Mouse (Mus musculus) lung, embryonic 16.5 days (tissue): ENCODE measurements around the gene Sh2d6. TPM values are rescaled to one million over a fixed set of nuclear protein-coding genes. Genes with fewer than 3 reads are reported as not detected.

ENCODE experiments used
- ATAC-seq: fragments of 200-750 bp; cut with Nextera tagmentation; 2 replicates; pipeline ENCODE4 v1.8.0; 2017; ENCODE audit warnings: low read depth, mild to moderate bottlenecking, moderate library complexity
- H3K27ac ChIP-seq: fragments of 300-500 bp; sonication (generic); 2 replicates; pipeline ENCODE4 v1.5.1; 2014; ENCODE audit warnings: mild to moderate bottlenecking, control low read depth, low read length
- H3K27me3 ChIP-seq: fragments of 300-500 bp; sonication (generic); 2 replicates; pipeline ENCODE4 v1.6.1; 2014; ENCODE audit warnings: low read depth, low read length, mixed read lengths; ENCODE audit not compliant: control insufficient read depth, insufficient read depth
- H3K36me3 ChIP-seq: fragments of 300-500 bp; sonication (generic); 2 replicates; pipeline ENCODE4 v1.6.1; 2014; ENCODE audit warnings: low read length; ENCODE audit not compliant: control insufficient read depth, insufficient read depth
- H3K4me1 ChIP-seq: fragments of 300-500 bp; sonication (generic); replicated peaks from 2 replicates; pipeline ENCODE4 v1.6.1; 2014; ENCODE audit warnings: low read length, mixed read lengths; ENCODE audit not compliant: control insufficient read depth, insufficient read depth
- H3K4me2 ChIP-seq: fragments of 300-500 bp; sonication (generic); 2 replicates; pipeline ENCODE4 v1.6.1; 2014; ENCODE audit warnings: low read depth, low read length, control low read depth
- H3K4me3 ChIP-seq: fragments of 300-500 bp; sonication (generic); 2 replicates; pipeline ENCODE4 v1.5.1; 2014; ENCODE audit warnings: mild to moderate bottlenecking, low read length, control low read depth
- H3K9ac ChIP-seq: fragments of 300-500 bp; sonication (generic); 2 replicates; pipeline ENCODE4 v1.6.1; 2014; ENCODE audit warnings: low read length, control low read depth
- H3K9me3 ChIP-seq: fragments of 300-500 bp; sonication (generic); 2 replicates; pipeline ENCODE4 v1.6.1; 2016; ENCODE audit warnings: low read length; ENCODE audit not compliant: control insufficient read depth
- WGBS: fragments of 180-500 bp; shearing (Covaris S2); extraction: QIAGEN DNeasy Blood & Tissue Kit; methylation state at CpG from one replicate; pipeline ENCODE4 v1.1.7; 2014; 5-methylcytosine and 5-hydroxymethylcytosine counted together
- polyA plus RNA-seq: library from polyadenylated mRNA; unstranded; fragments of >200 nt; fragmentation: Nextera tagmentation; extraction: Ambion mirVana; gene quantifications from 2 replicates; pipeline ENCODE4 v1.2.1, GENCODE M21; 2015

The Sh2d6 gene
- polyA plus RNA-seq, 1 experiment from 2014 or later: not detected

DNA sequence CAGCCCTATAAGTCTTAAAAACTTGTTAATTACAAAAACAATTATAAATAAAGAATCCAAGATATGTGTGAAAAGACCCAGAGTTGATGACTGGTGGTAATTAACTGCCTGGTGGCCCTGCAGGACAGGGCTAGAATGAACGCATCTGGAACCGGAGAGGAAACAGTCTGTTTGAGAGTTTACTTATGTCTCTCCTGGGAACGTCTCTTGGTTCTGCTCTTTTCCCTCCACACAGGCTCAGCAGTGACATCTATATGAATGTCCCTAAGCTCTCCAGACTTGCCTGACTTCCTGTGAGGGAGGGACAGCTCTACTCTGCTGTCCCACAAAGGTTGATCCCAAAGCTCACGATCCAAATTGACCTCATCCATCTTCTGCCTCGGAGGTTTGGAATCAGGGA lies 22.6 kb downstream of the Sh2d6 start:
- ATAC-seq: 0 out of 2 replicates have a peak, but pooled peaks have one; percentile 18
- H3K27ac ChIP-seq: no peak overlapping the region
- H3K9ac ChIP-seq: no peak overlapping the region
- no peaks in the 10 kb centered on the region for H3K36me3 ChIP-seq
- no peak overlapping the region for H3K4me3 ChIP-seq
- no peaks in the 10 kb centered on the region for H3K27me3 ChIP-seq
- 34% methylated on average over 5 of the region's 5 CpGs for WGBS
- no peaks in the 10 kb centered on the region for H3K4me1 ChIP-seq
- no peaks in the 10 kb centered on the region for H3K9me3 ChIP-seq
- H3K4me2 ChIP-seq: no peak overlapping the region

DNA sequence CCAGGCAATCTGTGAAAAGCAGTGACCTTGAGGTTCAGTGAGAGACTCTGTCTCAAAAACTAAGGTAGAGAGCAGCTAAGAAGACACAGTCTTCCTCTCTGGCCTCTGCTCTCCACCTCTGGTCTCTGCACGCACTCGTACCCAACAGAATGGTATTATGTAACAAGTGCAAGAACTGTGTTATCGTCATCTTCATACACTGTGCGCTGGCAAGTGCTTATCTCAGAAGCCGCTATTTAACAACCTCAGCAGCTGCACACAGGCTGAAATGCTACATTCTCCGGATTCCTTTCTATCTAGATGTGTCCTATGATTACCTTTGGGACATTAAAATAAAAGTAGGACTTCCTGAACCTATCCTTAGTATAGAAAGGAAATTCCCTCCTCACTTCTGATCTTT lies 28.6 kb downstream of the Sh2d6 start:
- no peak overlapping the region for H3K27ac ChIP-seq
- no peak overlapping the region for H3K4me2 ChIP-seq
- H3K9ac ChIP-seq: no peak overlapping the region
- peaks cover 3% of the 10 kb centered on the region; the same call in 1 of the 2 replicates for H3K4me1 ChIP-seq
- 23% methylated on average over 6 of the region's 6 CpGs for WGBS
- no peaks in the 10 kb centered on the region for H3K27me3 ChIP-seq
- no peaks in the 10 kb centered on the region for H3K9me3 ChIP-seq
- no peak overlapping the region for H3K4me3 ChIP-seq
- peak; percentile 54 for ATAC-seq
- H3K36me3 ChIP-seq: no peaks in the 10 kb centered on the region

DNA sequence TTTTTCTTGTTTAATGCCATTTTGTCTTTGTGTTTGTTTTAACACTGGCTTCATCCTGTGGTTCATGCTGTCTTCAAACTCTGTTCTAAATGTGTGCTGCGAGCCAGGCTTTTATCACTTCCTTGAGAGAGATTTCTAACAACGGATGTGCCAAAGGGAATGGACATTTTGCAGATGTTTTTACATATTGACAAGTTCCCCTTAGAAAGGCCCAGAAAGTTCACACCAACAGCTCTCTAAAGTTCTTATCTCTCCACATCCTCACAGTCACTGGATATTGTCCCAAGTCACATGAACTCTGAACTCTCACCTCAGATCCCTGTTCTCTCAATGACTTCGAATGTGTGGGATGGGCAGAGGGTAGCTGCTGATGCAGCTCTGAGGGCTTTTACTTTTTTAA lies 30.4 kb downstream of the Sh2d6 start:
- H3K4me3 ChIP-seq: no peak overlapping the region
- H3K27me3 ChIP-seq: no peaks in the 10 kb centered on the region
- no peak for ATAC-seq
- no peak overlapping the region for H3K9ac ChIP-seq
- H3K9me3 ChIP-seq: no peaks in the 10 kb centered on the region
- H3K4me2 ChIP-seq: no peak overlapping the region
- WGBS: 40% methylated on average over 3 of the region's 3 CpGs
- no peak overlapping the region for H3K27ac ChIP-seq
- H3K4me1 ChIP-seq: peaks cover 3% of the 10 kb centered on the region; the same call in 1 of the 2 replicates
- no peaks in the 10 kb centered on the region for H3K36me3 ChIP-seq

DNA sequence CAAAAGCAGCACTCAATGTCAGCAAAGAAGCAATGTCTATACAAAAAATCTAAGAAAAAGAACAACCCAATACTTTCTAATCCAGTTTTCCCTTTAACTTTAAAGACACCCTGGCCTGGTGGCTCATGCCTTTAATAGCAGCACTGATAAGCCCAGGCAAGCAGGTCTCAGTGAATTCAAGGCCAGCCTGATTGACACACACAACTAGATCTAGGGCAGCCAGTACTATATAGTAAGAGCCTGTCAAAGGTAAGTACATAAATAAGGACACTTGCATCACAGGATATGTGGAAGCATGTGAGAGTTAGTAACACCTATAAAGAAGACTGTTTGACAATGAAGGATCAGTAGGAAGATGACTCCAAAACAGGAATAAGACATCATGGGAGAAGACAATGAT lies 32.0 kb downstream of the Sh2d6 start:
- H3K27me3 ChIP-seq: no peaks in the 10 kb centered on the region
- H3K9me3 ChIP-seq: no peaks in the 10 kb centered on the region
- peaks cover 3% of the 10 kb centered on the region; the same call in 1 of the 2 replicates for H3K4me1 ChIP-seq
- H3K4me3 ChIP-seq: no peak overlapping the region
- H3K4me2 ChIP-seq: no peak overlapping the region
- no peak for ATAC-seq
- H3K36me3 ChIP-seq: no peaks in the 10 kb centered on the region
- no peak overlapping the region for H3K27ac ChIP-seq
- no peak overlapping the region for H3K9ac ChIP-seq

DNA sequence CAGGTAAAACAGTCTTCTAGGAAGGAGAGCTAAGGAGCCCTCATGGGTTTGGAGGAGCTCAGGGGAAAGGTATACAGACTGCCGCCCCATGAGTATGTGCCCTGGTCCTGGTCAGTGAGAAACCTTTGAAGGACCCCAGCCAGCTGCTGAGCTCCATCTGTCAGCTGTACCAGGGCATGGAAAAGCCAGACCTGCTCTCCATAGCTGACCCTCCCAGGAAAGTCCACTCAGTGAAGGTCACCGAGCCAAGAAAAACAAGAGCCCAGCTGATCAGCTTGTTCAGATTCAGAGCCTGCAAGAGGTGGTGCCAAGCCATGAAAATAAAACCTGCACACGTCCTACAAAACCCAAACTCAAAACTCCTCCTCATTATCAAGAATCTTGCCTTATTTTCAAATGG lies 32.7 kb downstream of the Sh2d6 start:
- 51% methylated on average over 3 of the region's 3 CpGs for WGBS
- ATAC-seq: no peak
- Histone ChIP-seq H3K4me3 (no peak overlapping the region), H3K36me3 (no peaks in the 10 kb centered on the region), H3K27me3 (no peaks in the 10 kb centered on the region), H3K4me1 (peaks cover 3% of the 10 kb centered on the region; the same call in 1 of the 2 replicates), H3K9ac (no peak overlapping the region), H3K4me2 (no peak overlapping the region), H3K9me3 (no peaks in the 10 kb centered on the region), H3K27ac (no peak overlapping the region)

DNA sequence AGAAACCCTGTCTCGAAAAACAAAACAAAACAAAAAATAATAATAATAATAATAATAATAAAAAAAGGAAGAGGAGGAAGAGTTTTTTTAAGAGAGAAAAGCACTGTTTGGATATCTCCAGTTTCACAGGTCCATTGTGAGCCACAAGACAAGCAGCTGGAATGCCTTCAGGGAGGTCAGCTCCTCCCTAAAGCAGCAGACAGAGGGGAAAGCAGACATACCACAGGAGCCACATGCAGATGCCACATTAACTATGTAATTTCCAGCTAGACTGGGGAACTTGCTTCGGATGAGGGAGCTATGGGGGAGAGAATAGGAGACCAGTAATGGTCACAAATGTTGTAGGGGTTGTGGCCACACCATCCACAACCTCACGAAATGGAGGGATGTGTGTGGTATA lies 34.2 kb downstream of the Sh2d6 start:
- Histone ChIP-seq H3K9me3 (no peaks in the 10 kb centered on the region), H3K27ac (no peak overlapping the region), H3K4me2 (no peak overlapping the region), H3K36me3 (no peaks in the 10 kb centered on the region), H3K4me3 (no peak overlapping the region), H3K27me3 (no peaks in the 10 kb centered on the region), H3K4me1 (no peaks in the 10 kb centered on the region), H3K9ac (no peak overlapping the region)
- WGBS: 64% methylated on average over 3 of the region's 3 CpGs
- ATAC-seq: no peak

DNA sequence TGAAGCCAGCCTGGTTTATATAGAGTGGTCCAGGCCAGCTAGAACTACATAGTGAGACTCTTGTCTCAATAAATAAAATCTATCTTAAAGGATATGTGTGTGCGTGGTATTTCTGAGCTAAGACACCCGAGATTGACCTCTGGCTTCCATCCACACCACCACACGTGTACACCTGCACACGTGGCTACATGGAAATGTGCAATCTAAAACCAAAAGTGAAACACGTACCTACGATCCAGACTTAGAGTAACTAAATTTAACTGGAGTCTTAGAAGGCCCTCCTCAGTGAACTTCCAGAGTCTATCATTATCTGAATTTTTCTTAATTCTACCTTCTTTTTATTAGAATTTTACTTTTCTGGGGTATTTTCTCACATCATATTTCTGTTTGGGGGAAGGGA lies 35.2 kb downstream of the Sh2d6 start:
- no peaks in the 10 kb centered on the region for H3K27me3 ChIP-seq
- no peak for ATAC-seq

DNA sequence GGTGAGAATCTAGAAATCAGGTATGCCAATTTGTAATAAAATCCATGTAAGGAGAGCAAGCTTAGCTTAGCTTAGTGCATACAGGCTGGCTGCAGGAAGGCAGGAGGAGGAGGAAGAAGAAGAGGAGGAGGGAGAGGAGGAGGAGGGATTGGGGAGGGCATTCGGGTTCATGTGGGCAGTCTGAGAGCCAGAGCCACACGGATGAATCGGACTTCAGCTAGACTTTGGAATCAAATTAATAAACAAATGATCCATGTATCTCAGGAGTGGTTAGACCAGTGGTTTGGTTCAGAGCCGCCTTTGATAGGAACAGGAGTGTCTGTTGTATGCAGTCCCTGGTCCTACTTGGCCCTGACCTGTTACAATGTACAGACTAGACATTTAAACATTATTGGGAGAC lies 36.6 kb downstream of the Sh2d6 start:
- H3K9ac ChIP-seq: no peak overlapping the region

More for the DNA sequence above, 35.2 kb downstream of the Sh2d6 start:
- H3K36me3 ChIP-seq: no peaks in the 10 kb centered on the region
- no peaks in the 10 kb centered on the region for H3K9me3 ChIP-seq
- no peak overlapping the region for H3K4me3 ChIP-seq
- H3K4me1 ChIP-seq: no peaks in the 10 kb centered on the region
- 83% methylated on average over 6 of the region's 6 CpGs for WGBS
- H3K27ac ChIP-seq: no peak overlapping the region
- H3K9ac ChIP-seq: no peak overlapping the region
- H3K4me2 ChIP-seq: no peak overlapping the region

DNA sequence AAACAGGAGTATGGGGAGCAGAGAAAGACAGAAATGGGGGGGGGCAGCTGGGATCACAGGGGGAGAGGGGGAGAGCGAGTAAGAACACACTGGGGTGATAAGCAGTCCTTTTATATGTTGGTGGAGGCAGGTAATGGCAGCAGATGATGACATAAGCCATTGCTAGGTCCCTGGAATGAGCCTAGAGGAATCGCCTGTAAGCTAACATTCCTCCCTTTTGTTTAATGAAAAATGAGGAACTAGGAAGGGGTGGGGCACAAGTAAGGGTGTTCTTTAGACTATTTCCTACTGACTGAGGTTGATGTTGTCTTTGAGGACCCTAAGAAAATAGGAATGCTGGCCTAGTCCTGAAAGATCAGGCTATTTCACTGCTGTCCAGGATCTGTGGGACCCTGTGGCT lies 39.4 kb downstream of the Sh2d6 start:
- ATAC-seq: no peak
- Histone ChIP-seq H3K4me1 (no peaks in the 10 kb centered on the region), H3K36me3 (no peaks in the 10 kb centered on the region), H3K9me3 (peaks cover 7% of the 10 kb centered on the region), H3K9ac (no peak overlapping the region), H3K27ac (no peak overlapping the region), H3K4me3 (no peak overlapping the region), H3K4me2 (no peak overlapping the region), H3K27me3 (no peaks in the 10 kb centered on the region)
- 44% methylated on average over 2 of the region's 2 CpGs for WGBS

More for the DNA sequence above, 36.6 kb downstream of the Sh2d6 start:
- WGBS: 46% methylated on average over 4 of the region's 4 CpGs
- no peak for ATAC-seq
- peaks cover 4% of the 10 kb centered on the region for H3K9me3 ChIP-seq
- H3K27me3 ChIP-seq: no peaks in the 10 kb centered on the region
- H3K4me2 ChIP-seq: no peak overlapping the region
- H3K36me3 ChIP-seq: no peaks in the 10 kb centered on the region
- H3K4me3 ChIP-seq: no peak overlapping the region
- no peak overlapping the region for H3K27ac ChIP-seq
- H3K4me1 ChIP-seq: no peaks in the 10 kb centered on the region

DNA sequence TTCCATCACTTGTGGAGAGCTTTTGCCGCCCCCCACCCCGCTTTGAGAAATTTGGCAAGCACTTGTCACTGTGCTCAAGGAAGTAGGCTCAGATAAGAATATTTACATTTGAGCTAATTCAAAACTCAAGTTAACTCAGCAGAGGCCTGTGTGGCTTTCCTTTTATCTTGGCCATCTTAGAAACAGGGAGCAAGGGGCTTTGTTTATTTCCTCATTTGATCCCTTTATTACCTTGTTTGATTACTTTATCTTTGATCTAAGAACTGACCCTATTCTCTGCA lies 41.1 kb downstream of the Sh2d6 start:
- no peak overlapping the region for H3K9ac ChIP-seq
- H3K27me3 ChIP-seq: no peaks in the 10 kb centered on the region
- H3K9me3 ChIP-seq: peaks cover 7% of the 10 kb centered on the region
- WGBS: 24% methylated on average over 2 of the region's 2 CpGs
- no peak overlapping the region for H3K4me2 ChIP-seq
- H3K4me1 ChIP-seq: no peaks in the 10 kb centered on the region
- no peak; the same call in 1 of the 2 replicates for ATAC-seq
- no peak overlapping the region for H3K4me3 ChIP-seq
- no peaks in the 10 kb centered on the region for H3K36me3 ChIP-seq
- no peak overlapping the region for H3K27ac ChIP-seq
